Mouse (Mus musculus) right cerebral cortex, postnatal 36 days (tissue): ENCODE results near the gene Gpr176.
"Not testable (repeated sequence)": the region's sequence is repeated elsewhere in the genome, so short reads cannot be mapped to it uniquely, and the experiment has no call there.

Experiments
- DNase-seq, 2 experiments: peaks; one replicate each; pipeline ENCODE4 v3.0.0; 2022; ENCODE audit warnings: low spot score in 2 of 2, mixed read lengths in 1 of 2

Gpr176 gene

DNA sequence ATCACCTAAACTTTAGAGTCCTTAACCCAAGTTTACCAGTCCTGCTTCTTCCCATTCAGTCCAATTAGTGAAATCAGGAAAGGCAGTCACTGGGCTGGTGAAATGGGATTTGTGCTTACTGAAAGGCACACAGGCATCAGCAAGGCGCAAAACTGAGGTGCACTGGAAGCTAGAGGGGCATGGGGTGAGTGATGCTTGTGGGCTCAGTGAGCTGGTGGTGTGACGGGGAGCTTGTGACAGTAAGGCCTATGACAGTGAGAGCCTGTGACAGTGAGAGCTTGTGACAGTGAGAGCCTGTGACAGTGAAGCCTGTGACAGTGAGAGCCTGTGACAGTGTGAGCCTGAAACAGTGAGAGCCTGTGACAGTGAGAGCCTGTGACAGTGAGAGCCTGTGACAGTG is 71.6 kb downstream of the Gpr176 start:
- no peak for DNase-seq

DNA sequence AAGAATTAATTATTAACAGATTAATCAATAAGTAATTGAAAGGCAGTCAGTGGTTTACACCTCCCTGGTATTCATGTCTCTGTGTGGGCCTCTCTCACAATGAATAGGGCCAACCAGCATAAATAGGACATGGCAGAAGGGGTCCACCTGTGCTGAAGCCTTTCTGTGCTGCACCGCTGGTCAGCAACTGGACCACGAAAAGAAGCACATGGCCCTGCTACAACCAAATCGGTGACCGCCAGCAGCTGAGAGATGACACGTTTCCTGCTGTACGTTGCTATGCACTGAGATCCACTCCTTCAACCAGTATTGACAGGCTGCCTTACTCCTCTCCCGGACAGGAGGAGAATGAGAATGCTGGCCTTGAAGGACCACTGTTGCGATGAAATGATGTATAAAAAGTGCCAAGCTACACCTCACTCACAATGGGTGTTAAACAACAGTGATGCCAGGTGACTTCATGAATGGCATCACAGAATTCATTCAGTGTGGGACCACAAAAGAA is 72.1 kb downstream of the Gpr176 start:
- DNase-seq, result no peak

DNA sequence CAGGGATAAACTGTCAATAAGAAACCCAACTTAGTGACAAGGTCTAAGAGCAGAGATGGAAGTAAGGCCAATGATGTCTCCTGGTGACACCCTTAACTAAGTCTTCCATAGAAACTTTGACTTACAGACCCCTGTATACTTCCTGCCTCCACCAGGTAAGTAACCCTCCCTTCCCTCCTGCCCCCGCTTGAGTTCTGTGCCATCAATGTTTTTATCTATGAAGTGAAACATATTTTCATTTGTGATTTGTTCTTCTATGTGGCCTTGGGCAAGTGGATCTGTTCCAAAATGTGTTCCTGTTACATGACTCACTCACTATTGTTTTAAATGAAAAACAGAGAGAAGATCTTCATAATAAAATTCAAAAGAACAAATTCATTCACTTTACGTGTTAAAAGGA is 73.2 kb downstream of the Gpr176 start:
- no peak for DNase-seq

DNA sequence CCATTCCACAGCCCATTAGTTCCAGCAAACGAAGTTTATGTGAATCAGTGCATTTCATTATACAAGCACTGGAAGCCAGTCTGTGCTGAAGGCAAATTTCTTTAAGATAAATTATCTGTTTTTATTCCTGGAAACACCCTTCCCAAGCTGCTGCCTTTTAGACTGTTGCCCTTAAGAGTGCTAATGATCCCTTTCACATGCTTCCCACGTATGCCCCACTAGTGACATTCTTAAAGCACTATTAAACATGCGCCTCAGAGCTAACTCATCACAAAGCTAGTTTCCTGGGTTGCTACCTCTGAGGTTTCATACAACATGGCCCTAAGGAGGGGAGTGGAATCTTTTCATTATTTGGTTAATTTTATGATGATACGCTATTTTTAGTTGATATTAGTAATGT is 74.6 kb downstream of the Gpr176 start:
- DNase-seq, result no peak

DNA sequence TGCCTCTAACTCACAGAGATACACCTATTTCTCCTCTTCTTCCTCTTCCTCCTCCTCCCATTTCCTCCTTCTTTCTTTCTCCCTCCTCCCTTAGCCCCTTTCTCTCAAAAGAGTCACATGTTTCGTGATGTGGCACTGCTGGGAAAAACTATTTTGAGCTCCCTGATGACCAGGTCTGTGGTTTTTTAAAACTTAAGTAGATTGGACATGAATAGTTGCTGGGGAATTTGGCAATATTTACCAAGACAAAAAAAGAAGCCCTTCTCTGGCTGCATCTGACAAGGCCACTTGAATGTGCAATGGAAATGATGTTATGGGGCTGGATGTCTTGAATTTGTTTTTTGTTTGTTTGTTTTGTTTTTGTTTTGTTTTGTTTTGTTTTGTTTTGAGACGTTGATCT is 75.3 kb downstream of the Gpr176 start:
- no peak for DNase-seq

DNA sequence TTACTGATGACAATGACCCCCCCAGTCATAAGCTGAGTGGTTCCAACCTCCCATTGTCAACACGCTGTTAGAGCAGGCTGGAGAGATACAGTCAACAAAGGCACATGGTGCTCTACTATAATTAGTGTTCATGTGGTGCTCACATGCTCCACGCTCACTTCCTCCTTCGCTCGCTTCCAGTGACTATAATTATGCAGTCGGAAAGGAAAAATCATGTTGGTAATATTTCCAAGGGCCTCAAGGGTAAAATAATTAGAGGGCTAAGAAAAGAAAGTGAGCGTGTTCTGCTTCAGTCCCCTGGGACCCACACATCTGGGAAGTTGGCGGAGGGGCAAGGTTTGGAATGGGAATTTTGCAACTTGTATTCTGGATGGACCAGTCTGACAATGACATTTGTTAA is 77.7 kb downstream of the Gpr176 start:
- no peak for DNase-seq

DNA sequence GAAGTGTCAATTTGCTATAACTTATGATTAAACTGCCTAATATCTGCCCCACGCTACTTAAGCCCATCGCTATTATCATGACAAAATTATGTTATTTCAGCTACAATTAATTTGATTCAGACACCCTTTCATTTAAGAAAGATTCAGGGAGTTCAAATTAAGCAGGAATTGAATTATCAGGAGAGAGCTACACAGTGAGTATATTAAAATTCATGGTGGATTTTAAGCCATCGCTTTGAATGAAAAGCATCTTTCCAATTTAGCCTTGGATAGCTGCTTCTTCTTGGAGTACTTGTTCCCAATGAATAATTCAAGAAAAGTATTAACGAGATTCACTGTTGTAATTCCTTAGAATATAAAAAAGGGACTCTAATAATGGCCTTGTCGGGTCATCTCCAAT is 79.6 kb downstream of the Gpr176 start:
- no peak for DNase-seq

DNA sequence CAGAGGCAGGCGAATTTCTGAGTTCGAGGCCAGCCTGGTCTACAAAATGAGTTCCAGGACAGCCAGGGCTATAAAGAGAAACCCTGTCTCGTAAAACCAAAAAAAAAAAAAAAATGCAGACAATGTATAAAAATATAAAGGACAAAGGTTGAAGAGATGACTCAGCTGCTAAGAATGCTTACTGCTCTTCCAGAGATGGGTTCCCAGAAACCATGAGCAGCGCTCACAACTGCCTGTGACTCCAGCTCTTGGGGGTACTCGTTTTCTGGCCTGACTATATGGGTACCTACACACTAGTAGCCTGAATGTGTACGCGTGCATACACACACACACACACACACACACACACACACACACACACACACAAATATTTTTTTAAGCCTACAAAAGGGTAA is 84.2 kb downstream of the Gpr176 start:
- not testable (repeated sequence) for DNase-seq

DNA sequence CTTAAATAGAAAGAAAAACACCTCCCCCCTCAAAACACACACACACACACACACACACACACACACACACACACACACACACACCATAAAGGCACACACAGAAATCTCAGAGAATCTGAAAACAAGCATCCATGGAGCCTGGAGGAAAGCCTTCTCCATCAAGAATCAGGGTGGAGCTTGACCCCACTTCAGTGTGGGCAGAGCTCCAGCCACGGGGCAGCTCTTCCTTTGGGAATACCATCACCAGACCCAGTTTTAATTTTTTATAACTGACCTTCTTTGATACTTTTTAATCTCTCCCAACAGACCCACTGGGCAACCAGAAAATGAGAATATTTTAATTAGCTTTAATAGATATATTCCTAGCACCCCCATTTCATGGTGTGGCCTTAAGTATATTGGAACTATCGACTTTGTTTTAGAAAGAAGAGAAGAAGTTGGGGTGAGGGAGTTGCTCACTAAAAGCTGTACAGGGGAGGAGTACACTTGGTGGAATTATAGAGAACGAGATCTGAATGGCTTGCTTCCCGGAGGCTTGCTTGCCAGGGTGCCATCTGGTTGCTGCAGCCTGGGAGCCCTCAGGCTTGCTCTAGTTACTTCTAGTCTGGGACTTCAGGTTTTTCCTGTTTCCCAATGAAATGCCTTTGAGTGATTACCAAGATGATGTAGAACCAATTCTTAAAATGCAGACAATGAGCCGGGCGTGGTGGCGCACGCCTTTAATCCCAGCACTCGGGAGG is 84.7 kb downstream of the Gpr176 start:
- no peak for DNase-seq

DNA sequence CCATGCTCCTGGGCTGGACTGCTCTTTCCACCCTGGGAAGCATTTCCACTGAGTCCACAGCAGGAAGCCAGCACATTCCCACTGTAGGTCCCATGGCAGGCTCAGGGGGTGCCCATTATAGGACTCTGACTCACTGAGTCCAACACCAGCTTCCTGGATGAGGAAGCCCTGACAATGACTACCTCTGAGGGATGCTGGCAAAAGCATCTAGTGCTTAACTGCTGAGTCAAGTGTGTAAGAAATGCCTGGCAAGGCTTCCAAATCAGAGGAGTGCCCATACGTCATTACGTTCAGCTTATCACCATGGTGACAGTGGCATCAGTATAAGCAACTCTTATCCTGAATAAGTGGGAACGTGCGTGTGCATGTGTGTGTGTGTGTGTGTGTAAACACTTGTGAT is 85.5 kb downstream of the Gpr176 start:
- no peak for DNase-seq

DNA sequence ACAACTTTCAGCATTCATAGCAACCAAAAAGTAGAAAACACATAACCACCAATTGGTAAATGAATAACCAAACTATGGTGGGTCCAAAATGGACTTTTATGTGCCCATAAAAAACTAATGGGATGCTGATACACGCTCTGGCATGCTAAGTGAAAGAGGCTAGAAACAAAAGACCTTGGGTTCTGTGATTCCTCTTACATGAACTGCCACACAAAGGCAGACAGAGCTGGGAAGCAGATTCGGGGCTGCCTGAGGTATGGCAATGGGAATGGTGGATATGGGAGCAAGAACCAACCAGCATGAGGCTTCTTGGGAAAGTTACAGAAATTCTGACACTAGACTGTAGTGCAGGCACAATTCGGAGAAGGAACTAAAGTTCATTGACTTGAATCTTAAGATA is 90.8 kb downstream of the Gpr176 start:
- no peak for DNase-seq

DNA sequence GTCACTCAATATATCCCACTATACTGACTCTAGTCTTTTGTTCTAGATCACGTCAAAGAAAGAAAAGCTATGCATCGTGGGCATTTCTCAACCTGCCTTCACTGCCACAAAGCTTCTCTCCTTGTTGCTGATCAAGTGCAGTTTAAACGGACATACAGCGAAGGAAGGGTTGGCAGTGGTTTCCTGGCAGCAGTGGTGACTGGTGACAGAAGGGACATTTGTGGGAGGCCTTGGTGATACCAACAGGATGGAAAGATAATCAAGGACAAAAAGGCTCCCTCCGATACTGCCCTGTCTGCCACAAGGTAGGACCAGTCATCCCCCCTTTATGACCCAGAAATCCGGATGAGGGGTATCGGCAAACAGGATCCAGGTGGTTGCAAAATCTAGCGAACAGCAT is 95.0 kb downstream of the Gpr176 start:
- DNase-seq, result no peak

DNA sequence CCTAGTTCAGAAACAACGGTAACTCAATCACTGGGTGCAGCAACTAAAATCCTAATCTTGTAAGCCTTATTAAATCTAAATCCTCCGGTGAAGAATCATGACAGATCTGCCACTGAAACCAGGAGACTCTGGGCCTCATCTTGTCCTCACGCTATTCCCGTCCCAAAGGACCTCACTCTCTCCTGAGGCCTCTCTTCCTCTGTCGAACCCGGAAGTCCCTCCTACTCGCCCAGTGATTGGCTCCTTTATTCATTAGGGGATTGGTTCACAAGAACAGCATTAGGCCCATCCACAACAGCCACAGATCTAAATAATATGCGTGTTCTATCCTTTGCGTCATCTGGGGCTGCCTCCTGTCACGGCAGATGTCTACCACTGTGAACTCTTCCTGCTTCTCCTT is 101.6 kb downstream of the Gpr176 start:
- DNase-seq, result no peak

DNA sequence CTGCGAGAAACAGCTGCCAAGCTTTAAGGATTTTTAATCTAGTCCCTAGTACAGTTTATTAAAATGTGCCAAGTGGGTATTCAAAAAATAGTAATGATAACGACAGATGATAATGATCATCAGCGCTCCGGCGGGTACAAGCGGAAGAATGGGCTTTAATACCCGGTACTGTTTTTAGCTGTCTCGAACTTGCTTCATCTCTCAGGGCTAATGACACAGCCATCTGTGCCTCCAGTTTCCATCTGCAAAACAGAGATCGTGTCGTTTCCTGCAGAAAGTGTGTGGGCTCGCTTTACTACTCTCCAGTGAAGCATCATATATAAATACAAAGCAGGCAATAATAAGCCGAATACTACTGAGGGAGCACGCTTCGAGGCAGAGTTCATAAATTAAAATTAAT is 103.0 kb downstream of the Gpr176 start:
- peak; percentile 5 to 34 for DNase-seq

DNA sequence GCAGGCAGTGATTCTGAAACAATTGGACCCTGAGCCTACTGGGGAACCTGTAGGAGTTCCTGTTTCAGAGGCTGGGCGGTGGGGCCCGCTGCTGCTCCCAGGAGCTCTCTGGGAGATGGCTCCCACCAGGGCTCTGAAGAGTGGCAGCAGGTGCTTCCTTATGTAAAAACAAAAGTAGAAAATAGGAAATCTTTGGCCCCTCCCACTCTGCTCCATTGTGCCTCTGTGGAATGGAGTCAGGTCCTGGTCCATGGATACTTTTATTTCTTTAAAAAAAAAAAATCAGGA is 109.4 kb downstream of the Gpr176 start:
- no peak for DNase-seq

DNA sequence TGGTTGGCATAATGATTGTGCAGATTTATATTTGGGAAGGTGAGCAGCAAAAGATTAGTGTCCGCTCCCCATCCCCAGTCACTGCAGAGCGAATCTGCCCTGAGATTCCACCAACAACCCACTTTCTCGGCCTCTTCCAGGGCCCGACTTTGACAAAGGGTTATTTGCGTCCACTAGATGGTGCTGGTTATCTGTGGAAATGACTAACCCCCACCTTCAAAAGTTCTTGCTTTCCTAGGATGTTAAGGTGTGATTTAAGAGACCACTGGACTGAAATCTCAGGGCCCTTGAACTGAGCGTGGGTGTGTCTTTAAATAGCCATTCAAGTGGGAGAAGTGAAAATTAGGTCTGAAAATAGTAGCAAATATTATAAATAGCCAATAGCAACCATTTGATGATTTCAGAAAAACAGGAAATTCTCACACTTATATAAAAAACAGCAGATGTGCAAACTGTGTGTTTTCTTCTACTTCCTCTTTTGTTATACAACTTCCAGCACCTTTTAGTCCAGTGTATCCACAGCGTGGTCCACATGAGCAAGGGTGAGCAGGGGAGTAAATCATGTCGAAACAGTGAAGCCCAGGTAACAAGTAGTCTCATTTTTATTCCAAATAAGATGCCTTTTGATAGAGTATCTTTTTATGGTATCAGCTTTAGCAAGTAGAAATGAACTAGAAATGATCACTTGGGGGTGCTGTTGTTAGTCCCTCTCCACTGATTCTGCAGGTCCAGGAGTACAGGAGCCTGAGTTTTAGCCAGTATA is 109.9 kb downstream of the Gpr176 start:
- DNase-seq, result peak in 1 of 2 experiments; percentile 17

DNA sequence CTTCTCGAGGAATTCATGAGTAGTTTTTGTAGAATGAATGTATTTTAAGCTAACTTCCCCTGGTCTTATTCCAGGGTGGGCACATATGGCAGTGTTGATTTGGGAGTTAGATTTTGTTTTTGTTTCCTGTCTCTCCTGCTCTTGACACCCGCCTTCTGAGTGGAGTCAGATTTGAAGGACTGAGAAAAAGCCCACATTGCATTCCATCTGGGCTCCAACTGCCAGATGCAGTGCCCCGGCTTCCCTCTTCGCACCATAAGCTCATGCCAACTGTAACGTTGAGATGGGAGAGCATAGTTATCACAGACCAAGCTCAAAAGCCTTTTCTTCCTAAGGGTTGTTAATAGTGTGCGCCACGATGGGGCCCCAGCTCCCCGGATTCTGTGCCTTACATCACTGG is 110.5 kb downstream of the Gpr176 start:
- DNase-seq, result peak; percentile 53 to 67

DNA sequence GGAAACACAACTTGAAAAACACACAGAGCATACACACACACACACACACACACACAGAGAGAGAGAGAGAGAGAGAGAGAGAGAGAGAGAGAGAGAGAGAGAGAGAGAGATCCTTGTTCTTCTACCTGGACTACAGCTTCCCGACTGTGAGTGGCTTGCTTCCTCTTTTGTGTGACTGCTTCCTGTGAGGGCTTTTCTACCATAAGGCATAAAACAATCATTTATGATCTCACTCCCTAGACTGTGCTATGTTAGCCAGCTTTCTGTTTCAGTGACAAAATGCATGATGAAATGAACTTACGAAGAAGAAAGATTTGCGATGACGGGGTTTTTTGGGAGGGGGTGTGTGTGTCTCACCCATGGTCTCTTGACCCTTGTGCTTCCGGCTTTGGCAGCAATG is 113.5 kb downstream of the Gpr176 start:
- DNase-seq, result no peak

DNA sequence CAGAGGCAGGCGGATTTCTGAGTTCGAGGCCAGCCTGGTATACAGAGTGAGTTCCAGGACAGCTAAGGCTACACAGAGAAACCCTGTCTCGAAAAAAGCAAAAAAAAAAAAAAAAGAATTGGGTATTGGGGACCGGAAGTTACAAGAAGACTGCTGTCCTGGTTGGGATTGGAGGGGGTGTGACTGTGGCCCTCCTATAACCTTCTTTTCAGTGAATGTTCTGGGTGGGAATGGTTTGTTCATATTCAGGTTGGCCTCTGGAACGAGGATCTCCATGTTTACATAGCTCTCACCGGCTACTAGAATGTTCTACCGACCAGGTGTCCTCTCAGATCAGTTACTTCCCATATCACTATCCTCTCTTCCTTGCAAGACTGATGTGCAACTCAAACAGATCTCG is 116.1 kb downstream of the Gpr176 start:
- DNase-seq, result no peak

DNA sequence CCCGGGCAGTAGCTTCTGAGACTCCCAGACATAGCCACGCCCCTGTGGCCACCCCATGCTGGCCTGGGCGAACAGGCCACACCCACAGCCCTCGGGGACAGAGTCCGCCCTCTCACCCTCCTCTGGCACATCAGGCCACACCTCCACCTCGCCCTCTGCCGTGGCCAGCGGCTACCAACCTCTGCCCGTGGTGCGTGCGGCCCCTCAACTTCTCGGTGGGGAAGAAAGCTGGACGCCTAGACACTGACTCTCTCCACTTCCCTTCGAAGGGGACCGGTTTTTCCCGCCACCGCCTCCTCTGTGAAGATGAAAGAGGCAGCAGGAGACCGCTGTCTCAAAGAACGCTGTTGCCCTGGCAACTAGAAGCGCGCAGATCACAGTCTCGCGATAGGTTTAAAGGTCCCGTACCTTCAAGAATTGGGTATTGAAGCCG is 116.6 kb downstream of the Gpr176 start, which contains the start of gene Fsip1:
TSS of gene Fsip1 (minus strand) at position 346 of the 433 bp plus-strand sequence.
- DNase-seq, result peak; percentile 41 to 45

DNA sequence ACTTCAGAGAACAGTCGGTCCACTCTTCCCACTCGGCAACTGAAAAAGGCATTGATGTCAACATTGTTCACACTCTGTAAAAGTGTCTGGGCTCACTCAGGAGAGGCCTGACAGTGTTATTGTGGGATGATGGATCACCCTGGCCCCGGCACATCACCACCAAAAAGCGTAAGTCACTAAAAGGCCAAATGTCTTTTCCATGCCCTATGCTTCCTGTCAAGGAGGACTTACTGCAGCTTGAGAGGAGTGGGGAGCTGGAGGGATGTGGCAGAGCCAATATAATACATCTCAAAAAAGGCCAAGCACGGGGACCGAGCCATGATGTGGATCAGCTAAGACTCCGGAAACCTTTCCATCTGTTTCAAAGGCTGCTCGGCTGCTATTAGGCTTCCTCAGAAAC is 118.7 kb downstream of the Gpr176 start:
- DNase-seq, result no peak

DNA sequence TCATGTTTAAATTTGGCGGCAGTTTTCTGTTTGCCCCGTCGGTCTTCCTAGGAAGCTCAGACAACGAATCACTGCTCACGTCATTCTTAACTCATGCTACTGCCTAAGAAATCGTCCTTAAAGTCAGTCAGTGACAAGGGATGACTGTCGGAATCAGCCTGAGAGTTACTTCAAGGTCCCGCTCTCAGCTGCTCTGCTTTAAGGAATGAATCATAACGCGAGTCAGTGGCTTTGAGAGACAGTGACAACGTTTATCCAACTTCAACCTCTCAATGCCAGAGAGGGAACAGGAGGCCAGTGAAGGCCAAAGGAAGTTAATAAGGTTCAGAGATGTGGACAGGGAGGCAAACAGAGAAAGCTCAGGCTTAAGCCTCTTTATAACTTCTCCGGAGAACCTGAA is 124.3 kb downstream of the Gpr176 start:
- no peak for DNase-seq

DNA sequence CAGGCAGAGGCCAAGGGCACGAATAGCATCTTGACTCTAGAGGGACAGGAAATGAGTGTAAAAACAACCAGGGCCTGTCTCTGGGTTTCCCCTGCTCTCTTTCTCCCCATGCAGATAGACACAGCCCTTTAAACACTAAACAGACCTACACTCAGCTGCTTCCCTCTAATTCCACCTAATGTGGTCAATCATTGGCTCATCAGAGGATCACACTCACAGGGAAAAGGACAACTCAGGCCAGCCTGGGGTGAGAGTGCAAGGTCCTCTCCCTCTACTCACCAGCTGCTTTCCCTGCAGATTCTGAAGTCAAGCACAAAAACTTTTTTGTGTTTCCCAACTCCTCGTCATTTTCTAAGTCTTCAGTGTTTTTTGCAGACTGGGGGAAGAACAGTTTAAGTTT is 125.2 kb downstream of the Gpr176 start:
- DNase-seq, result no peak
